Mouse (Mus musculus): ENCODE data around the gene Batf.

DNA sequence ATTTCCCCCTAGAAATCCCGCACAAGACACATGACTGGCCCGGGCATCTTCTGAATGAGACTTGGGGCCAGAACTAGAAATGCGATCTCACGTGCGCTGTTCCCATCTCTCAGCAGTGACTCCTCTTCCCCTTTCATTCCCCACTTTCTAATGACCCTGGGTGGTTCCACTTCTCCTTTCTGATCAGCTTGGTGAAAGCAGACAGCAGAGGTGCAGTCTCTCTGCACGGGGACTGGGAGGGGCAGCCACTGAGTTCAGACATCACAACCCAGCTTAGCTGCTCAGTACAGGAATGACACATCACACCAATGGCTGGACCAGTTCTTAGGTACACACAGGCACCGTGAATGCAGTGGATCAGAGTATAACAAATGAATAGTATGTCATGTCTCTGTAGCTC is 24.2 kb downstream of the Batf start:
- TF ChIP-seq CTCF (conservative IDR thresholded peaks at IDR 0.05; ENCODE audit: low read length): no peak
- TF ChIP-seq NANOG (IDR thresholded peaks at IDR 0.05; ENCODE audit: borderline replicate concordance, low read length): no peak
- TF ChIP-seq POU5F1 (IDR thresholded peaks at IDR 0.05; ENCODE audit: borderline replicate concordance, low read length): no peak

Data from E14TG2a.4 (cell line).